Mouse (Mus musculus) forelimb bud, embryonic 11.5 days (tissue): ENCODE measurements around the gene Trpm8.

ENCODE experiments used
- DNase-seq: peaks from one replicate; pipeline ENCODE4 v3.0.0-alpha.2; 2012; ENCODE audit warnings: low read depth, low spot score

Gene Trpm8

GRCm38 (mm10) chr1:88264869-88265240 is 12.6 kb upstream of the Trpm8 start:
- no peak for DNase-seq

DNA sequence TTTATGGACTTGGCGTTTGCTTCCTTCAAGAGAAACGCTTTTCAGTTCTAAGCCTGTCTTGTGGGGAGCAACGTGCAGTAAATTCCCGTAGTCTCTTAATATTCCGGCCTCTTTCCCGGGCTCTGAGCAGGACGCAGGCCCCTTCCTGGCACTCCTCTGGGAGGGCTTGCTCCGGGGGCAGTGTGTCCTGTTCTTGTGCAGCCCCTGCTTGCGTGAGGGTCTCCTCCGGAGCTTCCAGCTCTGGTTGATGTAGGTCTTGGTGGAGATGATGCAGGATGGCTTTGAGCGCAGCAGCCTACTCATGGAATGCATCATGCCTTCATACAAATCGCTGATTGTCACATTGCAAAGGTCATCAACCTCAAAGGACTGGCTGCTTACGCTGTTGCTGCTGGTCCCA is 11.3 kb upstream of the Trpm8 start:
- no peak for DNase-seq

- DNase-seq, result no peak
These were observed 10.0 kb upstream of the Trpm8 start for GRCm38 (mm10) chr1:88267489-88267888.

DNA sequence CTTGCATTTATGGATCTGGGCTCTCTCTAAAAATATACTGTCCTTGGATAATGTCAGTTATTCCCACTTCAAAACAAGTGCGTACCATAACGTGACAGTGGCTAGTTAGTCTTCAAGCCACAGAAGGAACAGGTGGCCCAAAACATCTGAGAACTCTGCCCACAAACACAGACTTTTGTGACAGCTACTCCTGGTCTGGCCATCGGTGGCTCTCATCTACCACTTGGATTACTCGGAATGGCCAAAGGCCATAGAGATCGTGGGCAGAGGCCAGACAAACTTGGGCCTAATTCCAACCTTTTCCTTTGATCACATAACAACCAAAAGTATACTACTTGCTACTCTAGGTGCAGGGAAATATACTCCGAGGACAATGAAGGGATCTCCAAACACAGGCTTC is 9.4 kb upstream of the Trpm8 start:
- DNase-seq, result no peak

DNA sequence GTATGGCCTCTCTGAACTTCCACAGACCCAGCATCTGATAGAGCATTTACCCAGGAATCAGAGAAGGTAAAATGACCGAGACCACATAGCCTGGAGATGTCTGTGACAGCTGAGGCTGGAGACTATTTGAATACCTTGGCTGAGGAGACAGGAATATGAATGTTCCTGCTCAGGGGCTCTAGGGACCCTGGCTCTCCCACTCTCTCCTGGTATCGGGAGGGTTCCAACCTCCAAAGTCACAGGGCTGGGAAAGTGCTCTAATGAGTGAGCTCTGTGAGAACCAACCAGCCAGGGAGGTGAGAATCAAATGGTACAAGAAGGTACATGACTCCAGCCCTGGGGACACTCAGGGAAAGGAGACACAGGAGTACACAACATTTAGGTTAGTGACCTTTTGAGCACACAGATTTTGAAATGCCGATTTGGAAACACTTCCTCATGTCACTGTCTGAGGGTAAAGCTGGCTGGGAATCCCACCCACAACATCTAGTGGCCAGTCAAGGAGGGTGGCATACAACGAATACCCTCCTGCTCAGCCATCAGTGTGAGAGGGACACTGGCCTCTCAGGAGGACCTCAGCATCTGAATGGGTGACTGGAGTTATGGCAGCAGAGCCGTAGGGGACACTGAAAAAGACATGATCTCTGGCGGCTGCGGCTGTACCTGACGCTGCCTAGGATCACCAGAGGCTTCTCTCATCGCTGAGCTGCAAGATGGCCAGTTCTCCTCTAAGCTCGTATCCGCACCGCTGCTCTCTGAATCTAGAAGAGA is 7.7 kb upstream of the Trpm8 start:
- no peak for DNase-seq

DNA sequence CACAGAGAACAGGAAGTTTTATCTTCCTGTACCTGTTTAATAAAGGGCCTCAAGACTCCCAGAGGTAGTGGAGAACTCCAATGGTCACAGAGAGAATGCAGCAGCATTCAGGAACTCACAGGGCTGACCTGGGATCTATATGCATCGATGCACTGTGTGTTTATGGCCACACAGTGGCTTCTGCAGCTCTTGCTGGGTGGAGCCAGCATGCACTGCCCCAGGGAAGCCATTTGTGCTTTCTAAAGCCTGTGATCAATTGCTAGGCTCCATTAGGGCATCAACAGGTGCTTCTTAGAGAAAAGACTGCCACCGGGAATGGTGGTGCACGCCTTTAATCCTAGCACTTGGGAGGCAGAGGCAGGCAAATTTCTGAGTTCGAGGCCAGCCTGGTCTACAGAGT is 4.6 kb upstream of the Trpm8 start:
- no peak for DNase-seq

DNA sequence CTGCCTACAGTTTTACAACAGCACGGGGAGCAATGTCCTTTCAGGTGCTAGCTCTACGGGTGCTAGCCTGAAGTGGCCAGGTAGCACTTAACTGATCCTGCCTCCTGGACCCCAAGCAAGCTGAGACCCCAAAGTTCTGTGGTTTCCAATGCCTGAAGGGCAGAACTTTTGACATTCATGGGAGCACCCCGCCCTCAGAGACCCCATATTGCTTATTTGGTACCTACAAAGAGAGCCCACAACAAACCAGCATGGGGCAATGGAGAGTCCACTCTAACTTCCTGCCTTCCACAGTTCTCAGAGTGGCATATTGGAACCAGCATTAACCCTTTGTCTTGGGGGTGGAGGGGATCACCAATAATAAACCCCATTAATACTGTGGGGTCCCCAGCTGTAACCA is 4.1 kb upstream of the Trpm8 start:
- no peak for DNase-seq

- no peak for DNase-seq
These were observed 3.6 kb upstream of the Trpm8 start for GRCm38 (mm10) chr1:88273832-88274231.

DNA sequence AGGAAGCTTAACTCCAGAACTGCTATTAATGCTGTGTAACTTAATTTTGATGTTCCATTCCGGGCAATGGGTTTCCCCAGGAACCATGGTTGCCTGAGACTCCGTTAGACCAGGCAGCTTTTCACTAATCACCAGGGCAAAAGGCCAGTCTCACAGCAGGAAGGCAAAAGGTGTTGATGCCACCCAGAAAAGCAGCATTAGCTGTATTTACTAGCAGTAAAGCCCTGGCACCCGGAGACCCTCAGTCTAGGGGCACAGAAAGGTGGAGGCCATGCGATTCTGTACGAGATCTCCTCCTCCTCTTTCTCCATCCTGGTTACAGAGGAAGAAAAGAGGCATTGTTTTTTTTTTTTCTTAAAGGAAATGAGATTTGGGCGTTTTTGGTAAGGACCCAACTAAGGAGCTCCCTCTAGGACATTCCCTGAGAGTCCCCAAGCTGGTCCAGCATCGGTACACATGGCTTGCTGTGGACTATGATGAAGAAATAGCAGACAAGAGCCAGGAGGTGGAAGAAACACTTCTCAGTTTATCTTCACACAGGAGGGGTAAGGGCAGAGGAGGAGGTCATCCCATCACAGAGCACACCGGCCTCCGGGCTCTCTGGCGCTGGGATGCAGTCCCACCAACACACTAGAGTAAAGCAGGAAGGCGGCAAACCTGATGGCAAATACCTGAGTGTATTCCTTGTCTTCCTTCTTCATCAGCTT is 2.9 kb upstream of the Trpm8 start:
- no peak for DNase-seq

GRCm38 (mm10) chr1:88275078-88275680 is 2.3 kb upstream of the Trpm8 start:
- DNase-seq, result no peak

DNA sequence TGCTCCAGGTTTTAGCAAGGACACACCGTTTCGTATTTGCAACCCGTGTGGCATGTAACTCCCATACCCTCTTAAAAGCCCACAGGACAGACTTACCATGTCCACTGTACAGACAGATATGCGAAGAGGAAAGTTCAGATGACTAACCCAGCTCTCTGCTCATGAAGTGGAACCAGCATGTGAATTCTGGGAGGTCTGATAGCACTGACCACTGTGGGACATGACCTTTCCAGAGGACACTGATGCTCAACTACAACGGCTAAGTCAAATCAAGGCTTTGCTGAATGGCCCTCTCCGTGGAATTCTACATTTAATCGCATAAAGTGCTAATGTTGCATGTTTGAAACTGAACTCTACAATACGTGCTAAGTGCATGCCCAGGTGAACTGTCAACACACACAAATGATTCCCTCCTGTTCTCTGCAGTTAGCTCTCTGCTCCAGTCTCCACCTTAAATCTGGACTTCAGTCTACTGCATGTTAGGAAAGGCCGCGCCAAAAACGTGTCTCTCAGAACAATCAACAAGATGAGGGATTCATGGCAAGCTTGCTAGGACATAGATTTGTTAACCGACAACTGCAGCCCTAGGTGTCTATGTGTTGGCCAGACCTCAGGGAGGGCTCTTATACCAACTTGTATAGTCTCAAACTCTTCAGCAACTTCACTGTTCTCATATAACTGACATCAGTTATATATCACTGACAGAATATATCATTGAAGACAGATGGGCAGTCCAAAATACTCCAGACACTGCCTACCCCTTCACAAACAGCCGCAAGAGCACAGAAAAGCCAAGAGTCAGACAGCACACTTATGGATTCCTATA is 1.6 kb upstream of the Trpm8 start:
- DNase-seq, result no peak

DNA sequence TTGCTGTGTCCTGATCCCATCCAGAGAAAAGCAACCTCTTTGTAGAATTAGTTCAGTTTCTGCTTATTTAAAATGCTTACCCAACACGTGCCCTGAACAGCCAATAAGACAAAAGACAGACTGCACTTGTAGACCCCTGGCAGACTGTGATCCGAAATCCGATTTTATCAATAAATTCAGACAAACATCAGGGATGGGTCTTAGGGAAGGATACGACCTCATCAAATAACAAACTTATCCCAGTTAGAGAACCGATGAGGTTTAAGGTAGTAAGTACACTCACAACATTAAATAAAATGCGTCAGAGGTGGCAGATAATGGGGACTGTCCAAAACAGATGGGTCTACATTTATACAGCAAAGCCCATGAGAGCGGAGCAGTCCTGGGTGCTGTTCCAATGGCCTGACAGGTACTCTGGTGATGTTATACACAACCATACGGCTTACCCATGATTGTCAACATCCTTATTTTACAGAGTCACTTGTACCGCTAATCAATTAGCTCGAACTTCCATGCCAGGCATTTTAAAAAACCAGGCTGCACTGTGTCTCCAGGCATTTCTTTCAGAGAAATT is 850 bp upstream of the Trpm8 start:
- no peak for DNase-seq

- DNase-seq, result no peak
These were observed 504 bp downstream of the Trpm8 start for GRCm38 (mm10) chr1:88277818-88278511.

DNA sequence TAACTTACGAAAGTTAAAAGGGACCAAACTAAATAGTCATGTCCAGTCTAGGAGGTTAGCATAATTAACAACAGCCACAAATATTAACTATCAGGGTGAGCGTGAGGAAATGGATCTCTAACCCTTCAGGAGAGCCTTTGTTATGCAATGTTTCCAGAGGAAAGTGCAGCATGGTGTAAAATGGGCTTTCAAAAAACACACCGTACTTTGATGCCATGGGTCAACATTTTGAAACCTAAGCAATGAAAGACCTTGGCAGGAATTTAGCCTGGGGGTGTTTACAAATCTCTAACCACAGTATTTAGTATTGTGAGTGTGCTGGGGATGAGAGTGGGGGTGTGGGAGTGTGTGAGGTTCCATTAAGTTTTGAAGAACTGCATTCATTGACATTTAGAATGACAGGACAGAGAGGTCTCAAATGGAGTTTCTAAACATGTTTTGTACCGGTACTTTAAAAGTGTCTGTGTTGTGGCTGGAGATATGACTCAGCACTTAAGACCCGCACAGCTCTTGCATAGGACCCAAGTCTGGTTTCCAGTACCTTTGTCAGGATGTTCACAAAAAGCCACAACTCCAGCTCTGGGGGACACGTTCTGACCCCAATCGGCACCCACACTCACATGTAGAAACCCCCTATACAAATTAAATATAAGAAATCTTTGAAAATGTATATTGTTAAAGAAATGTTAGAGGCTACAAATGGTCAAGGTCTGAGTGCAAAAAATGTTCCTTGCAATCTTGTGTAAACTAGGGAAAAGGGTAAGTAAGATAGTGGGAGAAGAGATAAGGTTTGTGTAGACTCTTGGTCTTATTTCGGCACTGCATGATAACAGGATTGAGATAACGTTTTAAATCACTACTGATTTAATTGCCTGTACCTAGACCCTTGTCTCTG is 1.9 kb downstream of the Trpm8 start:
- DNase-seq, result no peak

DNA sequence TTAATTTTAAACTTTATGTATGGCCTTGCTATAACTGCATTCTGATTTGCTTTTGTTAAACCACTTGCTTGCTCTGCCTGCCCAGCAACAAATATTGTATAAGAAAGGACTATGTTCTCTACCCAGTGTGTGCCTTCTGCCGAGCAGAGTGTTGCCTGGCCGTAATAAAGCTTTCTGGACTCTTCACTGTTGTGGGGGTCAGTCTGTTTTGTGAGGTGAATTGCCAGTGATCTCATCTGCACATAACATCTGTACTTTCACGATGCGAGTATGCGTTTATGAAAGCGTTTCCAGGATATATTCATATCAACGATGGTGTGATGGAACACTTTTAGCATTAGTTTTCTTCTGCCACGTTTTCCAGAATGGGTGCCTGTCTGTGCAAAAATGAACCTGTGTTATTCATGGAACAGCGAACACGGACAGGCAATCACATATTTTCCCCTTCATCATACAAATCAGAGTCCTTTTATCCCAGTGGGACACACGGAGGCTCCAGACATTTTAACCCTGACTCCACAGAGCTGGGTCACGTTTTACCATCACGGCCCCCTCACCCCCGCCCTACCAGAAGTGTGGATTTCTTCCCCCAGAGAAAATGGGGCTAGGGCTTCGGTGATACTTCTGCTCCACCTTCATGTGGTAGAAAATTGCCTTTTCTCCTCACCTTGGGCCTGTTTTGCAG is 2.7 kb downstream of the Trpm8 start:
- no peak for DNase-seq

- no peak for DNase-seq
These were observed 4.8 kb downstream of the Trpm8 start for GRCm38 (mm10) chr1:88282301-88282700.

GRCm38 (mm10) chr1:88283376-88284227 is 6.1 kb downstream of the Trpm8 start:
- DNase-seq, result no peak

DNA sequence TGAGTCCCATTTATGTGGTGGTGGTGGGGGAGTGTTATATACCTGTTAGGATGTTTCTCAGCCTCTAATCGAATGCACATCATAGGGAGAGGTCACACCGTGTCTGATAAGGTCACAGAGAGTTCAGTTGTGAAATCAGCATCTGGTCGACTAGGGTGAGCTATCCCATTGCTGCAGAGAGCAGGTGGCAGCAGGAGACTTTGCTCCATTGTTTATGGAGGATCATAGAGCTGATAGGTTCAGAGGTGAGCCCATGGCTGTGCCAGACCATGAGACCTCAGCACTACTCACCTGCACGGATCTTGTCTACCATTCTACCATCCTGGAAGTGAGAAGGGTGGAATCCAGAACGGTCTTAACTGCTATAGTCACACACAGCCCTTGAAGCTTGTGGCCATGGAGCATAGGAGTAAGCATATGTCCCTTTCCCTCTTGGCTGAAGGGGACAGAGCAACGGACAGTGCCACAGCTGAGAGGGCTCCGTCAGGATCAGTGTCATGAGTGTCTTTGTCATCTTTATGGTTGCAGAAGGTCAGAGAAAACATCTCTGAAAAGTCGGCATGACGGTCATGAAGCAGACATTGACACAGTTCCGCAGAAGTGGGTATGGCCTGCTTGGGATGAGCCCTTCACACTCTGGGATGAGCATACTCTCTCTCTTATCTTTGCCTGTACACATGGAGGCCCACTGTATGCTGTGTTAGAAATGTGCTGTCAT is 6.9 kb downstream of the Trpm8 start:
- no peak for DNase-seq
